Mouse (Mus musculus): Measurements from ENCODE around the gene Olfr1325.
"Not testable (repeated sequence)": the region's sequence is repeated elsewhere in the genome, so short reads cannot be mapped to it uniquely, and the experiment has no call there.

The Olfr1325 gene

GRCm38 (mm10) chrX:74592379-74592778 lies at the start of gene Olfr1325:
TSS of gene Olfr1325 (plus strand) at chrX:74592679.
- DNase-seq (ENCODE audit: low spot score) = no peak

GRCm38 (mm10) chrX:74574788-74575187 lies 17.7 kb upstream of the Olfr1325 start, which contains the start of gene Olfr1326-ps1:
TSS of gene Olfr1326-ps1 (minus strand) at chrX:74574888.
- DNase-seq (ENCODE audit: low spot score) = no peak

GRCm38 (mm10) chrX:74645466-74646323 lies 53.2 kb downstream of the Olfr1325 start, which contains the start of gene Gm5640:
TSS of gene Gm5640 (minus strand) at chrX:74645635.
- not testable (repeated sequence) for DNase-seq (ENCODE audit: low spot score)

GRCm38 (mm10) chrX:74646393-74646792 lies 53.9 kb downstream of the Olfr1325 start:
- not testable (repeated sequence) for DNase-seq (ENCODE audit: low spot score)

Measured in ovary, postnatal 14 days (tissue).